Mouse (Mus musculus) MEL (cell line): ENCODE measurements around the gene Mapk10. TPM values are rescaled to one million over a fixed set of nuclear protein-coding genes. Genes with fewer than 3 reads are reported as not detected.

Experiments
- DNase-seq: peaks from one replicate; pipeline ENCODE4 v3.0.0; 2011; ENCODE audit warnings: low read depth, low spot score
- H3K27ac ChIP-seq: 2 replicates; pipeline ENCODE4 v1.5.1; 2012; ENCODE audit warnings: low read depth, mild to moderate bottlenecking, control low read depth, low read length, moderate library complexity; ENCODE audit not compliant: control insufficient read depth
- H3K27me3 ChIP-seq, 2 experiments: fragments of 150-350 bp in 1 of 2; sonication (generic) in 1 of 2; 2 replicates each; pipeline ENCODE4 v1.6.1; 2012; ENCODE audit warnings: low read length in 2 of 2, mild to moderate bottlenecking in 2 of 2, improper control_type of control experiment in 1 of 2, moderate library complexity in 1 of 2; ENCODE audit not compliant: insufficient read depth in 2 of 2, control insufficient read depth in 1 of 2
- H3K36me3 ChIP-seq, 2 experiments: 2 replicates each; pipeline ENCODE4 v1.6.1; 2012 to 2014; ENCODE audit warnings: low read length in 2 of 2, improper control_type of control experiment in 1 of 2, inconsistent platforms in 1 of 2, mild to moderate bottlenecking in 1 of 2; ENCODE audit not compliant: insufficient read depth in 2 of 2, control insufficient read depth in 1 of 2
- H3K4me1 ChIP-seq, 2 experiments: fragments of 150-350 bp in 1 of 2; sonication (generic) in 1 of 2; 2 replicates each; pipeline ENCODE4 v1.6.1; 2012; ENCODE audit warnings: low read length in 2 of 2, improper control_type of control experiment in 1 of 2, mild to moderate bottlenecking in 1 of 2; ENCODE audit not compliant: insufficient read depth in 2 of 2, control insufficient read depth in 1 of 2
- H3K4me3 ChIP-seq, 2 experiments: fragments of 150-350 bp in 1 of 2; sonication (generic) in 1 of 2; 2 replicates each; pipeline ENCODE4 v1.5.1; 2012; ENCODE audit warnings: low read depth in 2 of 2, low read length in 2 of 2, mild to moderate bottlenecking in 2 of 2, moderate library complexity in 2 of 2, control low read depth in 1 of 2, improper control_type of control experiment in 1 of 2; ENCODE audit not compliant: control insufficient read depth in 1 of 2, insufficient read depth in 1 of 2
- H3K79me2 ChIP-seq: 2 replicates; pipeline ENCODE4 v1.6.1; 2012; ENCODE audit warnings: mild to moderate bottlenecking, low read length, moderate library complexity; ENCODE audit not compliant: control insufficient read depth, poor library complexity, insufficient read depth
- H3K9ac ChIP-seq: 2 replicates; pipeline ENCODE4 v1.6.1; 2012; ENCODE audit warnings: low read depth, mild to moderate bottlenecking, control low read depth, low read length, moderate library complexity; ENCODE audit not compliant: control insufficient read depth, poor library complexity, severe bottlenecking
- H3K9me3 ChIP-seq: fragments of 150-350 bp; sonication (generic); replicated peaks from 2 replicates; pipeline ENCODE4 v1.6.1; 2012; ENCODE audit warnings: mild to moderate bottlenecking, low read length, improper control_type of control experiment, moderate library complexity; ENCODE audit not compliant: insufficient read depth
- BHLHE40 ChIP-seq: IDR thresholded peaks from 2 replicates; pipeline ENCODE4 v1.6.1; 2012; ENCODE audit warnings: low read depth, mild to moderate bottlenecking, inconsistent platforms, low read length, improper control_type of control experiment, borderline replicate concordance
- E2F4 ChIP-seq: IDR thresholded peaks from 2 replicates; pipeline ENCODE4 v1.6.1; 2011; ENCODE audit warnings: low read depth, low read length, improper control_type of control experiment, borderline replicate concordance
- GATA1 ChIP-seq: IDR thresholded peaks from 2 replicates; pipeline ENCODE4 v1.6.1; 2011; ENCODE audit warnings: low read depth, low read length, improper control_type of control experiment
- JUND ChIP-seq: IDR thresholded peaks from 2 replicates; pipeline ENCODE4 v1.6.1; 2011; ENCODE audit warnings: low read depth, mild to moderate bottlenecking, improper control_type of control experiment, low read length
- KAT2A ChIP-seq: conservative IDR thresholded peaks from 2 replicates; pipeline ENCODE4 v1.6.1; 2012; ENCODE audit warnings: low read depth, low read length, improper control_type of control experiment, inconsistent platforms
- MAZ ChIP-seq: IDR thresholded peaks from 2 replicates; pipeline ENCODE4 v1.6.1; 2012; ENCODE audit warnings: low read depth, mild to moderate bottlenecking, inconsistent platforms, low read length, improper control_type of control experiment
- MEF2A ChIP-seq: IDR thresholded peaks from 2 replicates; pipeline ENCODE4 v1.6.1; 2014; ENCODE audit warnings: low read depth, mild to moderate bottlenecking, inconsistent platforms, low read length, improper control_type of control experiment; ENCODE audit not compliant: poor library complexity, insufficient replicate concordance, severe bottlenecking; ENCODE audit errors: extremely low read depth
- MYC ChIP-seq: IDR thresholded peaks from 2 replicates; pipeline ENCODE4 v1.6.1; 2011; ENCODE audit warnings: low read depth, mild to moderate bottlenecking, low read length, improper control_type of control experiment, moderate library complexity
- NRF1 ChIP-seq: IDR thresholded peaks from 2 replicates; pipeline ENCODE4 v1.6.1; 2014; ENCODE audit warnings: low read depth, mild to moderate bottlenecking, inconsistent platforms, low read length, improper control_type of control experiment, moderate library complexity; ENCODE audit not compliant: poor library complexity, insufficient read depth, severe bottlenecking
- POLR2AphosphoS2 ChIP-seq: IDR thresholded peaks from 2 replicates; pipeline ENCODE4 v1.6.1; 2011; ENCODE audit warnings: low read length, improper control_type of control experiment
- RCOR1 ChIP-seq: IDR thresholded peaks from 2 replicates; pipeline ENCODE4 v1.6.1; 2012; ENCODE audit warnings: low read depth, mild to moderate bottlenecking, inconsistent platforms, low read length, improper control_type of control experiment
- SIN3A ChIP-seq: IDR thresholded peaks from 2 replicates; pipeline ENCODE4 v1.6.1; 2012; ENCODE audit warnings: low read length, improper control_type of control experiment, inconsistent platforms
- SMC3 ChIP-seq: IDR thresholded peaks from 2 replicates; pipeline ENCODE4 v1.6.1; 2011; ENCODE audit warnings: low read depth, low read length, improper control_type of control experiment
- TAL1 ChIP-seq: IDR thresholded peaks from 2 replicates; pipeline ENCODE4 v1.6.1; 2012; ENCODE audit warnings: mild to moderate bottlenecking, inconsistent platforms, low read length, moderate library complexity, mixed read lengths
- UBTF ChIP-seq: IDR thresholded peaks from 2 replicates; pipeline ENCODE4 v1.6.1; 2012; ENCODE audit warnings: low read depth, mild to moderate bottlenecking, inconsistent platforms, low read length, improper control_type of control experiment, moderate library complexity, borderline replicate concordance; ENCODE audit not compliant: insufficient read depth
- USF1 ChIP-seq: IDR thresholded peaks from 2 replicates; pipeline ENCODE4 v1.6.1; 2014; ENCODE audit warnings: low read depth, mild to moderate bottlenecking, inconsistent platforms, low read length, improper control_type of control experiment, moderate library complexity
- USF2 ChIP-seq, 2 experiments: IDR thresholded peaks; 2 replicates each; pipeline ENCODE4 v1.6.1; 2011 to 2012; ENCODE audit warnings: improper control_type of control experiment in 2 of 2, low read length in 2 of 2, borderline replicate concordance in 1 of 2, inconsistent platforms in 1 of 2, low read depth in 1 of 2, mild to moderate bottlenecking in 1 of 2; ENCODE audit not compliant: insufficient read depth in 1 of 2
- ZMIZ1 ChIP-seq: IDR thresholded peaks from 2 replicates; pipeline ENCODE4 v1.6.1; 2012; ENCODE audit warnings: low read depth, mild to moderate bottlenecking, inconsistent platforms, low read length, improper control_type of control experiment, moderate library complexity
- polyA plus RNA-seq, 2 experiments: library from polyadenylated mRNA; stranded (reverse) in 1 of 2; unstranded in 1 of 2; fragments of >175 nt in 1 of 2; fragments of >200 nt in 1 of 2; gene quantifications; 2 replicates each; pipeline versions ENCODE4 v1.2.1 to v1.2.4; 2012; ENCODE audit warnings: low replicate concordance in 2 of 2, low read depth in 1 of 2; ENCODE audit not compliant: insufficient read length in 2 of 2, insufficient read depth in 1 of 2, missing spikeins in 1 of 2
- total RNA-seq: library from RNA; depleted of rRNA; stranded (reverse); fragments of 300-350 nt; gene quantifications from 2 replicates; pipeline ENCODE4 v1.2.3, GENCODE M21; 2012

The Mapk10 gene
- total and polyA plus RNA-seq, 3 experiments: not detected

DNA sequence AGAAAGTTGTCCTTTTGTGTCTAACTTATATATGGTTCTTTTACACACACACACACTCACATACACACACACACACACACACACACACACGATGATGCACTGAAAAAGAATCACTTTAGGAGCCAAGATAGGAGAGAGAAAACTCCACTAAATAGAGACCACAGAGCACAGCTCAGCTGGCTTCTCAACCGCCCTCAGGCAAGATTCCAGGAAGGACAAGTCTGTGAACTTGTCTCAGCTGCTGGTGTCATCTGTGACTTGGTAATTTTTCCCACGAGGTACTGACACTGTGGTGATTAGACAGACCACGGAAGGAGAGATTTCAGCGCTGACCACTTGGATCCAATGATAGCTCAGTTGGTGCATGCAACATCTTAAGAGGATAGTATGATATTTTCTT is 310.0 kb downstream of the Mapk10 start:
- H3K27me3 ChIP-seq: no peaks in the 10 kb centered on the region
- H3K4me3 ChIP-seq: no peak overlapping the region
- H3K27ac ChIP-seq: no peak overlapping the region
- no peak for DNase-seq
- no peaks in the 10 kb centered on the region for H3K36me3 ChIP-seq
- no peaks in the 10 kb centered on the region for H3K79me2 ChIP-seq
- no peaks in the 10 kb centered on the region for H3K4me1 ChIP-seq
- H3K9me3 ChIP-seq: no peaks in the 10 kb centered on the region
- no peak for TF ChIP-seq E2F4
- TF ChIP-seq BHLHE40: no peak
- no peak for TF ChIP-seq JUND
- TF ChIP-seq SIN3A: no peak
- TF ChIP-seq GATA1: no peak
- no peak for TF ChIP-seq TAL1
- no peak for TF ChIP-seq UBTF
- no peak for TF ChIP-seq RCOR1
- no peak for TF ChIP-seq MYC
- no peak for TF ChIP-seq KAT2A
- no peak for TF ChIP-seq ZMIZ1
- TF ChIP-seq MAZ: no peak
- H3K9ac ChIP-seq: no peak overlapping the region

DNA sequence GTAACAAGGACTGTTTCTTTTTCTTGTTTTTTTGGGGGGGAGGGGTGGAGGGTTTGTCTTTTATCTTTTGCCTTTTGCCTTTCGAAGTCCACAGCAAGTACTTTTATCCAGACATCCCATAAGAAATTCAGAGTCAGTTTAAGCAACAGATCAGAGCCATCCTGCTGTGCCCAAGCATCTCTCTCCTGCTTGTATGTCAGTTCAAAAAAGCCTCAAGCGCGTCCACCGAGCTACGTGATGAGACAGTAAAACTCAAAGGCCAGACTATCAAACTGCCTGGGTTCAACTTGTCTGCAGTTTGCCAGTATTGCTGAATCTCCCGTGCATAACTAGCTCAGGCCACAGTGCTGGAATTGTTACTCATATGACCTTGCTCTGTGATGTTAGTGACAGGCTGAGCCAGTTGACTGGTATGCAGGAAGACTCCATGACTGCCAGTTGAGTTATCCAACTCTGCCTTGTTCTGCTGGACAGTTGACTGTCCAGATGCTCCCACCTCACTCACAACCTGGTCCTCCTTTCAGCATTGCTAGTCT is 311.4 kb downstream of the Mapk10 start:
- Histone ChIP-seq H3K79me2 (no peaks in the 10 kb centered on the region), H3K36me3 (no peaks in the 10 kb centered on the region), H3K9ac (no peak overlapping the region), H3K27ac (no peak overlapping the region), H3K27me3 (no peaks in the 10 kb centered on the region), H3K4me1 (no peaks in the 10 kb centered on the region), H3K9me3 (no peaks in the 10 kb centered on the region), H3K4me3 (no peak overlapping the region)
- no peak for DNase-seq
- TF ChIP-seq ZMIZ1: no peak
- TF ChIP-seq USF2 (IDR thresholded peaks at IDR 0.05; ENCODE audit: borderline replicate concordance in 1 of 2, insufficient read depth in 1 of 2, low read depth in 1 of 2, low read length in 2 of 2): no peak
- TF ChIP-seq MEF2A: no peak
- TF ChIP-seq USF1: no peak
- no peak for TF ChIP-seq NRF1
- TF ChIP-seq POLR2AphosphoS2: no peak
- no peak for TF ChIP-seq MAZ
- TF ChIP-seq SMC3: no peak
- TF ChIP-seq, all 39 proteins: peak for 0
